In the genomic region with DNA sequence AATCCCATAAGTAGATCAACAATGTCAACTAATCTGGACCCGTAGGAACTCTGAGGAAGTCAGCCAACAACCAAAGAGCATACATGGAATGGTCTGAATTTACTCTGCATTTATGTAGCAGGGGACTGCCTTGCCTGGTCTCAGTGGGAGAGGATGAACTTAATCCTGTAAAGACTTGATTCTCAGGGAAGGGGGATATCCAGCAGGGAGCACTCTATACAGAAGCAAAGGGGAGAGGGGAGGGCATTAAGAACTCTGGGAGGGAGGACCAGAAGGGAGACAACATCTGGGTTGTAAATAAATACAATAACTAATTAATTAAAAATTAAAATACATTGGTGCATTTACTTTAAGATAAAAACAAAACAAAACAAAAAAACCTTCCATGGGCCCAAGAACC, we compare ENCODE assay signal across 28 mouse cellular contexts.
DNase-seq lines count a peak whose midpoint lies in the region; ATAC-seq and TF ChIP-seq lines count a peak whose summit lies in the region.
"Had no signal": no experiment of that assay in that cellular context is flagged by ENCODE, and none has a peak within 500 bp of the region (broad histone marks: within the 10 kb centered on the region; RNA-seq: fewer than 3 reads in every experiment).

No protein-coding gene starts in this region.

- no peak for DNase-seq in forebrain, embryonic 11.5 days (ENCODE audit: low spot score)
- DNase-seq in forebrain, embryonic 10.5 days (ENCODE audit: extremely low spot score, low spot score) = no peak
- DNase-seq in midbrain, embryonic 14.5 days = peak; percentile 4
- no peak for DNase-seq in midbrain, postnatal 0 days (ENCODE audit: low spot score)
- peak; percentile 14 for DNase-seq in brain, embryonic 14.5 days (ENCODE audit: low read depth)
- no peak for DNase-seq in right cerebral cortex, postnatal 14 days
- DNase-seq: adrenal gland, adult 8-10 months; adrenal gland, postnatal 14 days; adrenal gland, postnatal 36 days; B cell, adult 2 months; cerebellum, adult 11 months; cerebellum, adult 18-20 months; cerebellum, adult 8-10 months; cerebellum, adult 9-11 months; cerebellum, postnatal 14 days; cerebellum, postnatal 36 days; embryo, embryonic 11 days had no signal

- peak; percentile 64; the same call in 1 of the 2 replicates for ATAC-seq in forebrain, embryonic 11.5 days (replicated peaks; ENCODE audit: low FRiP score)
- no peak for ATAC-seq in midbrain, embryonic 14.5 days (ENCODE audit: low FRiP score, low TSS enrichment)
- no peak for ATAC-seq in midbrain, postnatal 0 days (ENCODE audit: low FRiP score)
- ATAC-seq: activated CD4-positive, CD25-positive, alpha-beta regulatory T cell, adult 4 months; CD4-positive, CD25-positive, alpha-beta regulatory T cell, adult 4 months; forebrain, embryonic 14.5 days; forebrain, embryonic 16.5 days; Patski had no signal

- H3K4me1 ChIP-seq in forebrain, embryonic 11.5 days (replicated peaks; ENCODE audit: control insufficient read depth, insufficient read depth, low read length) = no peaks in the 10 kb centered on the region
- H3K4me1 ChIP-seq in forebrain, embryonic 10.5 days = no peaks in the 10 kb centered on the region
- no peaks in the 10 kb centered on the region for H3K4me1 ChIP-seq in midbrain, embryonic 14.5 days (ENCODE audit: control insufficient read depth, insufficient read depth, low read length)
- no peaks in the 10 kb centered on the region for H3K4me1 ChIP-seq in midbrain, postnatal 0 days (ENCODE audit: insufficient read depth, low read length)
- H3K4me1 ChIP-seq: embryonic facial prominence, embryonic 13.5 days; embryonic facial prominence, embryonic 15.5 days; forebrain, embryonic 12.5 days had no signal

- no peak for TF ChIP-seq POLR2A in brain, embryonic 14.5 days (IDR thresholded peaks at IDR 0.05; ENCODE audit: borderline replicate concordance, extremely low read depth, insufficient read depth, insufficient read length, poor library complexity, severe bottlenecking)

- no peak overlapping the region for H3K9ac ChIP-seq in forebrain, embryonic 11.5 days (ENCODE audit: low read length)
- no peak overlapping the region for H3K9ac ChIP-seq in midbrain, embryonic 14.5 days (replicated peaks; ENCODE audit: low read length)
- H3K9ac ChIP-seq in midbrain, postnatal 0 days (replicated peaks; ENCODE audit: low read length, poor library complexity, severe bottlenecking) = no peak overlapping the region
- H3K9ac ChIP-seq: embryonic facial prominence, embryonic 13.5 days; embryonic facial prominence, embryonic 15.5 days; forebrain, embryonic 12.5 days had no signal

- H3K9me3 ChIP-seq in forebrain, embryonic 11.5 days (ENCODE audit: control insufficient read depth, low read length) = no peaks in the 10 kb centered on the region
- H3K9me3 ChIP-seq in forebrain, embryonic 10.5 days = no peaks in the 10 kb centered on the region
- H3K9me3 ChIP-seq in midbrain, embryonic 14.5 days (ENCODE audit: control insufficient read depth, low read length) = no peaks in the 10 kb centered on the region
- H3K9me3 ChIP-seq in midbrain, postnatal 0 days (ENCODE audit: low read length) = no peaks in the 10 kb centered on the region
- H3K9me3 ChIP-seq: embryonic facial prominence, embryonic 13.5 days; embryonic facial prominence, embryonic 15.5 days; forebrain, embryonic 12.5 days; G1E had no signal

- no peak overlapping the region for H3K27ac ChIP-seq in forebrain, embryonic 11.5 days (ENCODE audit: low read depth, low read length)
- H3K27ac ChIP-seq in forebrain, embryonic 10.5 days = no peak overlapping the region
- no peak overlapping the region for H3K27ac ChIP-seq in midbrain, embryonic 14.5 days (replicated peaks; ENCODE audit: low read depth, low read length)
- no peak overlapping the region for H3K27ac ChIP-seq in midbrain, postnatal 0 days (ENCODE audit: low read depth, low read length)
- H3K27ac ChIP-seq: embryonic facial prominence, embryonic 13.5 days; embryonic facial prominence, embryonic 15.5 days; forebrain, embryonic 12.5 days had no signal

- whole genome bisulfite sequencing in forebrain, embryonic 11.5 days = 13% methylated on average over 1 of the region's 1 CpGs
- 26% methylated on average over 1 of the region's 1 CpGs for WGBS in forebrain, embryonic 10.5 days
- WGBS in midbrain, embryonic 14.5 days = 10% methylated on average over 1 of the region's 1 CpGs
- WGBS in midbrain, postnatal 0 days = 13% methylated on average over 1 of the region's 1 CpGs

- no peak for TF ChIP-seq CTCF in midbrain, postnatal 0 days (IDR thresholded peaks at IDR 0.05)
- TF ChIP-seq CTCF in brain, embryonic 14.5 days (IDR thresholded peaks at IDR 0.05; ENCODE audit: borderline replicate concordance, extremely low read depth, insufficient read depth, insufficient read length) = no peak

- H3K4me3 ChIP-seq in forebrain, embryonic 11.5 days (ENCODE audit: low read depth, low read length) = no peak overlapping the region
- no peak overlapping the region for H3K4me3 ChIP-seq in forebrain, embryonic 10.5 days
- no peak overlapping the region for H3K4me3 ChIP-seq in midbrain, embryonic 14.5 days (replicated peaks; ENCODE audit: low read depth, low read length)
- H3K4me3 ChIP-seq in midbrain, postnatal 0 days (ENCODE audit: low read depth, low read length) = no peak overlapping the region
- H3K4me3 ChIP-seq: embryonic facial prominence, embryonic 13.5 days; embryonic facial prominence, embryonic 15.5 days; erythroblast, embryonic 14.5 days; forebrain, embryonic 12.5 days had no signal

- no peaks in the 10 kb centered on the region for H3K36me3 ChIP-seq in forebrain, embryonic 11.5 days (ENCODE audit: control insufficient read depth, insufficient read depth, low read length)
- H3K36me3 ChIP-seq in forebrain, embryonic 10.5 days (replicated peaks) = no peaks in the 10 kb centered on the region
- no peaks in the 10 kb centered on the region for H3K36me3 ChIP-seq in midbrain, embryonic 14.5 days (ENCODE audit: control insufficient read depth, insufficient read depth, low read length)
- no peaks in the 10 kb centered on the region for H3K36me3 ChIP-seq in midbrain, postnatal 0 days (ENCODE audit: insufficient read depth, low read length)
- H3K36me3 ChIP-seq: embryonic facial prominence, embryonic 13.5 days; embryonic facial prominence, embryonic 15.5 days; forebrain, embryonic 12.5 days; G1E had no signal

- H3K4me2 ChIP-seq in forebrain, embryonic 11.5 days (ENCODE audit: low read depth, low read length, severe bottlenecking) = no peak overlapping the region
- H3K4me2 ChIP-seq in midbrain, embryonic 14.5 days (ENCODE audit: low read length) = no peak overlapping the region
- H3K4me2 ChIP-seq in midbrain, postnatal 0 days (ENCODE audit: low read depth, low read length, poor library complexity, severe bottlenecking) = no peak overlapping the region
- H3K4me2 ChIP-seq: embryonic facial prominence, embryonic 13.5 days; embryonic facial prominence, embryonic 15.5 days; forebrain, embryonic 12.5 days had no signal

- no peaks in the 10 kb centered on the region for H3K27me3 ChIP-seq in forebrain, embryonic 11.5 days (ENCODE audit: control insufficient read depth, insufficient read depth, low read length)
- H3K27me3 ChIP-seq in forebrain, embryonic 10.5 days (ENCODE audit: poor library complexity, severe bottlenecking) = no peaks in the 10 kb centered on the region
- no peaks in the 10 kb centered on the region for H3K27me3 ChIP-seq in midbrain, embryonic 14.5 days (ENCODE audit: control insufficient read depth, insufficient read depth, low read length)
- no peaks in the 10 kb centered on the region for H3K27me3 ChIP-seq in midbrain, postnatal 0 days (ENCODE audit: insufficient read depth, low read length)
- H3K27me3 ChIP-seq: CH12.LX; embryonic facial prominence, embryonic 13.5 days; embryonic facial prominence, embryonic 15.5 days; forebrain, embryonic 12.5 days; Patski had no signal

Comparison
In these comparisons a context has a peak if more than half of its experiments do, and no peak if none do; other contexts are left out.
1. DNase-seq: peak in midbrain, embryonic 14.5 days (single experiment) and brain, embryonic 14.5 days (single experiment); none in forebrain, embryonic 11.5 days (single experiment), forebrain, embryonic 10.5 days (single experiment), midbrain, postnatal 0 days (single experiment) and right cerebral cortex, postnatal 14 days (single experiment).